Mouse (Mus musculus): ENCODE results near the gene Pcid2.

Gene Pcid2

DNA sequence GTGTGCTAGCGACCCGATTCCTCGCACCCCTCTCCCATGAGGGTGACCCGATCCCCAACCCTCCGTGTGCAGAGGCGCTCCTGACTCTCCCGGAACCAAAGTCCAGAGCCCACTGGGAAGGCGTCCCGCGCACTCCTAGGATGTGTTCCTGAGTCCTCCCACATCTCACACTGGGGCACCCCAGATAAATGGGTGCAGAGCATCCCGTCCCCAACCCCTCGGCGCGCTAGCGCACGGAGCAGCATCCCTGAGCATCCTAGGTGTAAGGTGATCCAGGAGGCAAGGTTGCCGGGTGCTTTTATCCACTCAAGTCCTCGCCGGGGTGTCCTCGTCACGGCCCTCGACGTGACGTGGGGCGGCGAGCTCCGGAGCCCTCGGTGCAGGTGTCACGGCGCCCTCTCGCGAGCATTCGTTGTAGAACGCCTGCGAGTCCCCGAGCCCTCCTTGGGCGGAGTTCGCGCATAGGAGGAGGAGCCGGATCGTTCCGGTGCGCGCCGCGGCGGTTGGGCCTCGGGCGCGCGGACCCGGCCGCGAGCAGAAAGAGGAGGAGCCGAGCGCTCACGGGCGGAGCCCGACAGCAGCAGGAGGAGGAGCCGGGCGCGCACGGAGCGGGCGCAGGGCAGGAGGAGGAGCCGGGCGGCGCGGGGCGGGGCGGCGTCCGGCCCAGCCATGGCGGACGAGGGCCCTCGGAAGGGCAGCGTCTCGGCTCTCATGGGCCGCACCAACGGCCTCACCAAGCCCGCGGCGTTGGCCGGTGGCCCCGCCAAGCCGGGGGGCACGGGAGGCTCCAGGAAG is at the start of gene Pcid2, which contains the start of gene Cul4a:
Gene Pcid2, minus strand, starts transcription at position 373 of the 795 bp plus-strand sequence.
Gene Cul4a, plus strand, starts transcription at position 535 of the 795 bp plus-strand sequence.
- peak; percentile 93 for DNase-seq

DNA sequence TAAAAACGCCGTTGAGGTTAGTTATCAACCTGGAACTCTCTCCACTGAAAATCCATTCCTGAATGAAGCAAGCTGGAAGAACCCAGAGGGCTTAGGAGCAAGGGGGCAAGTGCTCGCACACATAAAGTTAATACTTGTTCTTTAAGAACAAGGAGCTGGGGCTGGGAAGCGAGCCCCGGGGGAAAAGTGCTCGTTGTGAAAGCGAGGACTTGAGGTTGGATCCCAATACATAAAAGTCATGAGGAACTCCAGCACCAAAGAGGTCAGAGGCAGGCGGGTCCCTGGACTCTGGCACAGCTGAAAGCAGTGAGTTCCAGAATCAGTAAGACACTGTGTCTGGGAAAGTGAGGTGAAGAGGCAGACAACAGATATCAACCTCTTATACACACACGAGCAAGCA is 48.8 kb upstream of the Pcid2 start:
- DNase-seq: no peak

DNA sequence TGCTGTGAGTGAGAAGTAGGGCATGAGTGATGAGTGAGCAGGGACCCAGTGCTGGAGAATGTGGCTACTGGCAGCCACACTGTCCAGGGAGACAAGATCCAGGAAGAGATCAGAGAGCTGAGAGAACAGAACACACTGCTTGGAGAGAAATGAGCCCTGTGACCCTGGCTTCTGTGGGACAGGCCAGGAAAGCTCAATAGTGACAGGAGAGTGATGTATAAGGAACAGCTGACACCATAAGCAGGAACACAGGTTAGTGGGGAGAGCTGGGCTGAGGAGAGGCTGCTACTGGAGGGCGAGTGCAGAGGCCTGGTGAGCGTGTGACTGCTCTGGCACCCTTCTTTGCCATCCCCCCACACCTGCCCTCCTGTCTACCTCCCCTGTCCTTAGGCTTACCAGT is 45.7 kb upstream of the Pcid2 start:
- DNase-seq: no peak

DNA sequence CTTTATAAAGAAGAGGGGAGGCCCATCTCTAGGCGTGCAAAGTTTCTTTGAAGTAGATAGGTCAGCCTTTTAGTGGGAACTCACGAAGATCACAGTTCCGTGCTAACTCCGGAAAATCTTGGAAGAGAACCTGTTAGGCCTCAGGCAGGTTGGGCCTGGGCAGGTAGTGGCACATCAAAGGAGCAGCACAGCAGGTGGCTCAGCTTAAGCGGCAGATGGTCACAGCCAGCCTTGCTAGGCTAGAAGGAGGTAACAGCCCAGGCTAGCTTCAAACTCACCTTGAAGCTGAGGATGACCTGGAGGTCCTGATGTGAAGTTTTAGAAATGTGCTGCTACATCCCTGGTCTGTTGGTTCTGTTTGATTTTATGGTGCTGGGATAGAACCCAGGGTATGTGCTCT is 44.6 kb upstream of the Pcid2 start:
- DNase-seq: no peak

DNA sequence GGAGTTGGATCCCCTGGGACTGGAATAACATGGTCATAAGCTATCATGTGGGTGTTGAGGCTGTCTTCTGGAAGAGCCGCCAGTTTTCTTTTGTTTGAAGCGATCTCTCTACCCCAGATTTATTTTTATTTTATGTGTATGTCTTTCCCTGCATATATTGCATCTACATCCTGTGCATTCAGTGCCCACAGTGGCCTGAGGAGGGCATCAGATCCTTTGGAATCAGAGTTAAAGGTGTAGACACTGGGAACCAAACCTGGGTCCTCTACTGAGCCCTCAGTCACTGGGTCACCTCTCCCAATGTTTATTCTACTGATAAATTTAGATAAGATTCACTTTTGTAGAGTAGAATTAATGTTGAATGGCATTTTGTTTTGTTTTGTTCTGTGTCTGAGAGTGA is 44.0 kb upstream of the Pcid2 start:
- no peak for DNase-seq

DNA sequence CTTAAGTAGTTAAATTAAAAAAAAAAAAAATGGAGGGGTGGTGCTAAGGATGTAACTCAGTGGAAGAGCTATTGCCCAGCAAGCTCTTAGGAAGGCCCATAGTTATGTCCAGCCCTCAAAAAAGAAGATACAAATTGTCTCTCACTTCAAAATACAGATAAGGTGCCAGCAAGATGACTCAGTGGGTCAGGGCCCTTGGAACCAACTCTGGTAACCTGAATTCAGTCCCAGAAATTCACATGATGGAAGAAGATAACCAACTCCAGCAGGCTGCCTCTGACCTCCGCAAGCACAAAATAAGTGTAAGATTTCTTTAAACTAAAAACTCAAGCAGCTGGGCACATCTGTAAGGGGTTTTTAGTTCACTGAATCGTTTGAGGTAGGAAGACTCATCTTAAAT is 43.2 kb upstream of the Pcid2 start:
- DNase-seq: no peak

DNA sequence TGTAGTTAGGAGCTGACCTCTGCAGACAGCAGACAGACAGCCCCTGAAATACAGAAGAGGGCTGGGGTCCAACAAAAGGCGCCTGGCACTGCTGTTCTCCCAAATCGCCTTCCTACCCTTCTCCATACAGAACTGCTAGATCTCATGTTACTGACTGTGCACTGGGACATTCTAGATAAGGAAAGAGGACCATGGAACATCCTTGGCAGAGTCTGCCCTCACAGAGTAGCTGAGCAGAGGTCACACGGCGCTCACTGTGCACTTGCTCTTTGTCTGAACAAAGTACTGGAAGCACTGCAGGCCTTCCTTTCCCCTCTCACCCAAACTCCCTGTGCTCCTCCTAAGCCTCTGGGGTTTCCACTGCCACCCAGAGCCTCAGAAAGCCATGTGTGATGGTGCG is 36.4 kb upstream of the Pcid2 start:
- DNase-seq: no peak

DNA sequence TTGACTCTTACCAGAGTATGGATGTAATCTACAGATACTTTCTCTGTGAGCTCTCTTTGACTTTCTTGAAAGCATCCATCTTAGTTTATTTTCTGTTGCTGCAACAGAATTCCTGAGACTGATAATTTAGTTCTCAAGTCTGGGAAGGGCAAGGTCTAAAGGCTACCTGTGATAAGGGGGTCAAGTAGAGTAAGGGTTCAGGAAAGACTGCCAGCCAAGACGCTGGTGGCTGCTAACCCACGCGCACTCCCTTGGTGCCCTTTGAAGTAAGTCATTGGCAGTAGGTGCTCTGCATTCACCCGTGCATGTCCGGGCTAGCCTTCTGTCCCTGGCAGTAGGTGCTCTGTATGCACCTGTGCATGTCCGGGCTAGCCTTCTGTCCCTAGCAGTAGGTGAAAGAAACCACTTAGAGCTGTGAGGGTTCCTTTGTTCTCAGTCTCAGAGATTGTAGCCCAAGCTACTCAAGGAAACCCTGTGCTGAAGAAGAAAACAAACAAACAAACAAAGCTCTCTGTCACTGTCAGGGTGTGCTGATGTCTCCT is 34.5 kb upstream of the Pcid2 start:
- DNase-seq: no peak

DNA sequence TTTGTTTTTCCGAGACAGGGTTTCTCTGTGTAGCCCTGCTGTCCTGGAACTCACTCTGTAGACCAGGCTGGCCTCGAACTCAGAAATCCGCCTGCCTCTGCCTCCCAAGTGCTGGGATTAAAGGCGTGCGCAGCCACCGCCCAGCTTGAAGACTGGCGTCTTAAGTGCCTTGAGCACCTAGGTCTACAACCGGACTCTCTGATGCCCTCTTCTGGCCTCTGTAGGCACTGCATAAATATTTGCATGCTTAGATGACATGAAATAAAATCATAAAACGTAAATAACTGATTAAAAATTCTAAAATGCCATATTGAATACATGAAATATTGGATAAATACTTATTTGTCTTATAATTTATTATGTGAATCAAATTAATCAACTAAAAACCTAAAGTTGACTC is 27.0 kb upstream of the Pcid2 start:
- DNase-seq: peak in 1 of 2 experiments; percentile 13

DNA sequence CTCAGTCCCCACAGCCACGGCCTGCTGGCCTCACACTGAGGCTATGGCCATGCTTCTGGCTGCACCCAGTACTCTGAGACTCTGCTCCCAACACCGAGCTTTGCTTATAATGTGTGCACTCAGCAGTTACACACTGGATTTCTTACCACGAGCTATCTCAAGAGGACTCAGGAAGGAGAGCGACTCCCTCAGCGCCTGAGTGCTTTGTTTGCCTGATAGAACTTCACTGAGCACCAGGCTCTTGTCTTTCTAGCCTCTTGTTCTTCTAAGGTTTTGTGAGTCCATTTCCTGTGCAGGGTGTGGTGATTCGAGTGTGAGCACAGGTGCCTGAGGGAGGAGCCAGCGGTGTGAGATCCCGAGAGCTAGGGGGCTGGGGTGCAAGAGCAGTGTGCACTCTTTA is 19.6 kb upstream of the Pcid2 start:
- no peak for DNase-seq

DNA sequence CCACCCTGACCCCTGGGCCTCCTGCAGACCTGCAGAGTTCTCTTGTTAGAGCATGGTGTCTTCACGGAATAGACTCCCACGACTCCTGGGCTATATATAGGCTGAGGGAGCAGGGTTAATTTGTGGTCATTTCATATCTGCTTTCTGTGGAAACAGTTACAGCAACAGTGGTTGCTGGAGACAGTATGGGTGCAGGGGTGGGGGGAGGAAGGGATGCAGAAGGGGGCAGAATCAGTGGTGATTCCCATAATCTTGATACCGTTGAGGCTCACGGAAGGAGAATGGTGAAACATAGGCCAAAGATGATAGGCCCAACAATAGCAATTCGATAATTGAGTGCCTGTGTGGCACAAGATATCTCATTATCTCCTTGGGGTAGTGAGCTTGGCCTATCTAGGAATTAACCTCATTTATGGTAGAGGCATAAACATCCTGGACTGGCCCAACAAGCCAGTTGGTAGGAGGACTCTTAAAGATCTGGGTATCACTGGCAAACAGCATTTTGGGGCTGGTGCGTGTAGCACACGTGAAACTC is 17.7 kb upstream of the Pcid2 start:
- DNase-seq: no peak

DNA sequence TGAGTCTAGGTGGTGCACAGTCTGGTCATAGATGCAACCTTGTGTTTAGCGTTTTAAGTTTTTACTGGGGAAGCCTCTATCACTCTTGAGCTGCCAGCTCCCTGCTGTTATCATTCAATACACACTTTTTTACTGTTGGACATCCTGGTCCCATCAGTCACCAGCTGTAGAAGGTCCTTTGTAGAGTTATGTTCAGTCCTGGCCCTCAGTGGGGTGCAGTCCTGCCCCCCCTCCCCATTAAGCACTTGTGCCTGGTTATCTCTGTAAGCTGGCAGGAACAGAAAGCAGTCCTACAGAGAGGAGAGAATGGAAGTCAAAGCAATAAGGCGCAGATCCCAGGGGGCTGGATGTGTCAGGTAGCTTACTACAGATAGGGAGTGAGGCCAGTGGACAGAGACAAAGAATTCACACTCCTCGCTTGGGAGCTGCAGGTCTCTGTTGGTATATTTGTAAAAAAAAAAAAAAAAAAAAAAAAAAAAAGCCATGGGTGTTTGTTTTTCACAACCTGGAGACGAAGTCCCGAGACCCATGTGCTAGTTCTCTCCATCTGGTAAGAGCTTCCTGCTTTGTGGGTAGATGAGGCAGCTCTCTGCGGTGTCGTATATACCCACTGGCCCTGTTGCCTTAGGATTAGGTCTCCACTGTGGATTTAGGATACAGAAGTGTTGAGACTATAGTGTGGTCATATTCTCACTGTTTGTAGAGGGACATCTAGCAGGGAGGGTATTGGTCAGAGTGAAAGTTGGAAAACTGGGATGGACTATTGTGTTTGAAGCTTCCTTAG is 15.8 kb upstream of the Pcid2 start:
- DNase-seq: no peak

DNA sequence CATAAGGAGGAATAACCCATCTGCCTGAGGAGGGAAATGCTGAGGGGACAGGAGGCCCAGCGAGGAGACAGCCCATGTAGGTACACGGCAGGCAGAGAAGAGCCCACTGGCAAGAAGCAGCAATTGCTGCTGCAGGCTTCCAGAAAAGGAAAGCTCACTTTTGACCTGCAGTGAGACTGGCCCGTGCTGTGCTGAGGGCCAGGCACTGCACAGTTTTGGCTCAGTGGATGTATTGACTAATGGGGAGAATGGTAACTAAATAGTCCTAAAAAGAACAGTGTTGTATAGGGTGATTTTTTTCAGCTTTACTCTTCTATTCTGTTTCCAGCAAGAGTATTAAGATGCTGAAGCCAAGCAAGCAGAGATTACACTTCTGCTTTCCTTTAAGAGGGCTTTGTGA is 13.3 kb upstream of the Pcid2 start:
- DNase-seq: no peak

DNA sequence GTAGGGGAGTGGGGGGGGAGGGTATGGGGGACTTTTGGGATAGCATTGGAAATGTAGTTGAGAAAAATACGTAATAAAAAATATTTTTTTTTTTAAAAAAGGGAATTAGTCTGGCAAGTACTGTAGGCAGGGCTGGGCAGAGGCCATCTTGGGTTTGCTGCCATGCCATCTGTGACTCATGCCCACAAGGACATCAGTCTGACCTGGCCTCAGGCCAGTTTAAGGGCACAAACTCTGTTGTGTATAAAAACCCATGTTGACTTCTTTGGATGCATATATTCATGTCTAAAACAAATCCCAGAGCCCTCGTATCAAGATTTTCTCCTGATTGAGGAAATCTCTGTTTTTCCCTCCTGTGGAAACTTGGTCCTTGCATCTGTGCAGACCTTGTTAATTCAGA is 11.8 kb upstream of the Pcid2 start:
- no peak for DNase-seq

DNA sequence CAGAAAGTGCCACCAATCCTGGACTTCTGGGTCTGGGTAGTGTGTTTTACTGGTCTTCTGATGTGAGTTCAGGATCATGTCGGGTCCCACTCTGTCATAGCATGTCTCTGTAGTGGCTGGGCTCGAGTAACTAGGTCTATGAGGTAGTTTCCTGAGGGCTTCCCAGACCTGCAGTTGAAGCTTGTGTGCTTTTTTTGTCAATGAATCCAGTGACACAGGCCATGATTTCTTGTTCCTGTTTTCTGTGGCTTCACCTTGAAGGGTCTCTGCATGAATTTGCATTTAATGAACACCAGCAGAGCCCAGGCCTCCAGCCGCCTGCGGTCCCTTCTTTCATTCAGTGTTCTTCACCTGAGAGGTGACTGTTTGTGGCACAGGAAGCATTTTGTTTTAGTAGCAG is 8.0 kb upstream of the Pcid2 start:
- DNase-seq: no peak

DNA sequence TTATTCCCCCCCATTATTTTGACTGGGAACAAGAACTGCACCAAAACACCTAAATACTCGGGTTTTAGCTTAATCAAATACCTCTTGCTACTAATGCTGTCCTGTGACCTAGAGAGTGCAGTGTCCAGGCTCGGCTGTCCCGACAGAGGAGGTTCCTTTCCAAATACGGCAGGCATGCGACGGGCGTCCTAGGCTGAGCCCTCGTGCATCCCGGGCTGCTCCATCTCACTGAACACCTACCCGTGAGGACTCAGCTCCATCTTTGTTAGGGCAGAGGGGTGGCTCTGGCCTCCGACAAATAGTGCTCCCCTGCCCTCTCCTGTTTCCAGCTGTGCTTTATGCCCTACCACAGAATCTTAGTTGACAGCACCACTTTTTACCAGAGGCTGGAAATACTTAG is 6.7 kb upstream of the Pcid2 start:
- no peak for DNase-seq

DNA sequence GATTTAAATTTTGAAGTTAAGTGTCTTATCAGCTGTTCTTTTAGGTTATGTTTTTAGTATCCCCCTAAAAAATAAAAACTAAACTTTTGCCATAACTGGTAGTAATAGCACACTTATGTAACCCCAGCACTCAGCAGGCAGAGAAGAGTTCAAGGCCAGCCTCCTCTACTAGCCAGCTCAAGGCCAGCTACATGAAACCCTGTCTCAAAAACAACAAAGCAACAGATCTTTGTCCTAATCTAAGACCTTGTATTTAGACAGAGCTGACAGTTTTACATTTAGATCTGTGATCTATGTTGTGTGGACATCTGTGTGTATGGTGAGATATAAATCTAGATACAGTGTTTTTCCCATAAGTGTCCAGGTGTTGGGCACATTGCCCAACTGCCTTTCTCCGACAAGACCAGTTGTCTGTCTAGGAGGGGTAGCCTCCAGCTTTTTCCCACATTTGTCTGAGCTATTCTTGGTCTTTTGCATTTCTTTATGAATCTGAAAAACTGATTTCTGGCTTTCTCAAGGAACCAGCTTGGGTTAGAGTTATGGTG is 4.2 kb upstream of the Pcid2 start:
- no peak for DNase-seq

DNA sequence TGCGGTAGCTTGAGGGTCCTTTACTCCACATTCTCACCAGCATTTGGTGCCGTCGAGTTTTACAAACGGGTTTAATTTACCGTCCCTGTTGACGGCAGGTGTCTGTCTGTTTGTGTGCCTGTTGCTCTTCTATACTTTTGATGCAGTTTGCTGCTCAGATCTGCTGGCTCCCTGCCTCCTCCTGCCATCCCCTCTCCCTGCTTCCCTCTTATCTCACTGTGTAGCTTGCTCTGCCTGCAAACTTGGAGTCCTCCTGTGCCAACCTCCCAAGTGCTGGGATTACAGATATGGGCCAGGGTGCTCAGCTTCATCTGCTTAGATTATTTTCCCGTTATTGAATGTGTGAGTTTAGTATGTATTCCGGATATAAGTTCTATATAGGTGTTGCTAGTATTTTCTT is 3.7 kb upstream of the Pcid2 start:
- no peak for DNase-seq

DNA sequence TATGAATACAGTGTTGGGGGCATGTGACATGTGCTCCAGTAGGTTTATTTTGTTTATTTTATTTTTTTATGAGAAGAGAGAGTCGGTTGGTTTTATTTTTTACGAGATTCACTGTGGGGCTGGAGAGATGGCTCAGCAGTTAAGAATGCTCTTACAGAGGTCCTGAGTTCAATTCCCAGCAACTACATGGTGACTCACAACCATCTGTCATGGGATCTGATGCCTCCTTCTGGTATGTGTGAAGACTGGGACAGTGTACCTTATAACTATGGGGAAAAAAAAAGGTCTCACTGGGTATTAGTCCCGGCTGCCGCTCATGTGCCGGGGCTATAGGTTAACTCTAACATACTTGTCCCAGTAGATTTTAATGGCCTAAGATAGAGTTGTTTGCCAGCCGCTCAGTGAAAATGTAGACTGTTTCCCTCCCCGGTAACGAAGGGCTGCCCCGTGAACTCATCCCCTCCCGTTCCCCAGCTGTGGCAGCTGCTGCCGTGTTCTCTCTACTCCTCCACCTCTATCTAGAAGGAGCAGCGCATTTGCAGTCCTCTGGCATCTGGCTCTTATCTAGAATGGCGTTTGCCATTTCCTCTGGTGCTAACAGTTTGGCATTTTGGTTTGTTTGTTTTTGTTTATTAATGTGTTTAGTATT is 2.9 kb upstream of the Pcid2 start:
- DNase-seq: no peak

DNA sequence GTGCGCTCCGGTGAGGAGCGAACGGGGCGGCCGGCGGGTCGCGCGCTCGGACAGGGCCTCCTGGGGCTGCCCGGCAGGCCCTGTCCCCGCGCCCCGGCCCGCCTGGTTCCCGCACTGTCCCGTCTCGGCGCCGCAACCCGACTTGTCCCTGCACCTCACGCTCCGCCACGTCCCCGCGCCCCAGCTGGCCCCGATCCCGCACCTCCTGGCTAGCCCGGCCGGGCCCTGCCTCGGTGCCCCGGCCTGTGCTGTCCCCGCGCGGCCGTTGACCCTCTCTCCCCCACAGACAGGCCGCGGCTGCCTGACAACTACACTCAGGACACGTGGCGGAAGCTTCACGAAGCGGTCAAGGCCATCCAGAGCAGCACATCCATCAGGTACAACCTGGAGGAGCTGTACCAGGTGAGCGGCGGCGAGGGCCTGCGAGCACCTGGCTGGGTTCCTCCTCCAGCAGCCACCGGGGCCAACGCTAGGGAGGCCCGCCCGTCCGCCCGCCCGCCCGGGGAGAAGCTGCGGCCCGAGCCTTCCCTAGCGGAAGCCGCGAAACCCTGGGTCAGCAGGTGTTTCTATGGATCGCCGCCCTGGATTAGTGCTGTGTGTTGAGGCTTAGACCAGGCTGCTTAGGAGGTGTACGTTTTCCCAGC is 771 bp upstream of the Pcid2 start:
- peak; percentile 48 to 56 for DNase-seq

DNA sequence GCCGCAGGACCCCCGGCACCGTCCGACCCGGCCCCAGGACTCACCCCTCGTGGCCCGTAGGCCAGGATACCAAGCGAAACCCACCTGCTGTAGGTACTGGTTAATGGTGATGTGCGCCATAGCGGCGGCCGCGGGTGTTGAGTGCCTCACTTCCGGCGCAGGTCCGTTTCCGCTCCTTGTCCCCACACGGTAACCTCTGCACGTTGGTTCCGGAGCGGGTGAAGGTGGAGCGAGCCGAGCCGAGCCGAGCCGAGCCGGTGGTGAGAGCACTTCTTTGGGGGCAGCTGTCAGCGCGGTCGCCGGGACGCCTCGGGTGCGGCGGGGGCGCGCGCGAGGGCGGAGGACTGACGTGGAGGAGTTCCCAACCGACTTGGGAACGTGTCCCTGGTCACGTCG is 570 bp downstream of the Pcid2 start:
- peak; percentile 67 to 77 for DNase-seq

DNA sequence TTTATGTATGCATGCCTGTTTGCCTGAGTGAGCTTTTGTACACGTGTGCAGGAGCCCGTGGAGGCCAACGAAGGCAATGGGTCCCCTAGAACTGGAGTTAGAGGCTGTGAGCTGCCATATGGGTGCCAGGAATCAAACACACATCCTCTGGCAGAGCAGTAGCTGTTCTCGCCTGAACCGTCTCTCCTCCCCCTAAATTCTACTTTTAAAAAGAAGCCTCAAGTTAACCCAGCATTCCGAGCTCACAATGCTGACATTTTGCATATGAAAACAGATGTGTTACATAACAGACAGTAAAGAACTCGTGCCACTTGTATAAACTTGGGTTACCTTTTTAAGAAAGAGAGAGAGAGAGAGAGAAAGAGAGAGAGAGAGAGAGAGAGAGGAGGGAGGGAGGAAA is 27.7 kb downstream of the Pcid2 start:
- DNase-seq: no peak

Measured in thymus, adult 18-20 months (tissue).